Mouse (Mus musculus) C2C12 (cell line): ENCODE results near the gene Mon1a. TPM values are rescaled to one million over a fixed set of nuclear protein-coding genes. Genes with fewer than 3 reads are reported as not detected.
A peak's percentile ranks its signal among the peaks of the same experiment; 100 is the strongest.

Experiments
- H3K27me3 ChIP-seq: one replicate; pipeline ENCODE4 v1.6.1; 2011; ENCODE audit not compliant: control insufficient read depth, insufficient read depth, insufficient read length
- H3K36me3 ChIP-seq: one replicate; pipeline ENCODE4 v1.6.1; 2011; ENCODE audit not compliant: control insufficient read depth, insufficient read depth
- H3K4me3 ChIP-seq: one replicate; pipeline ENCODE4 v1.5.1; 2011; ENCODE audit warnings: mild to moderate bottlenecking, control low read depth; ENCODE audit not compliant: poor library complexity, insufficient read depth, severe bottlenecking
- H3K79me2 ChIP-seq: one replicate; pipeline ENCODE4 v1.6.1; 2011; ENCODE audit not compliant: control insufficient read depth, insufficient read depth
- H3K79me3 ChIP-seq: one replicate; pipeline ENCODE4 v1.6.1; 2011; ENCODE audit warnings: low read depth, control low read depth
- H3ac ChIP-seq: one replicate; pipeline ENCODE3; 2011; ENCODE audit warnings: low read depth; ENCODE audit not compliant: control insufficient read depth, insufficient read length
- CEBPB ChIP-seq: IDR thresholded peaks from one replicate; pipeline ENCODE4 v1.6.1; 2011; ENCODE audit warnings: low read depth, mild to moderate bottlenecking, control low read depth, moderate library complexity
- CTCF ChIP-seq: IDR thresholded peaks from one replicate; pipeline ENCODE4 v1.5.1; 2011; ENCODE audit not compliant: control insufficient read depth, insufficient read depth, insufficient read length
- FOSL1 ChIP-seq: IDR thresholded peaks from one replicate; pipeline ENCODE4 v1.8.0; 2011; ENCODE audit warnings: mild to moderate bottlenecking, low read length; ENCODE audit not compliant: poor library complexity, insufficient read depth, severe bottlenecking
- MAX ChIP-seq: IDR thresholded peaks from one replicate; pipeline ENCODE4 v1.6.1; 2011; ENCODE audit warnings: mild to moderate bottlenecking, control low read depth
- MYOD1 ChIP-seq: IDR thresholded peaks from one replicate; pipeline ENCODE4 v1.6.1; 2011; ENCODE audit warnings: low read depth; ENCODE audit not compliant: control insufficient read depth, insufficient read length
- MYOG ChIP-seq: IDR thresholded peaks from one replicate; pipeline ENCODE4 v1.6.1; 2011; ENCODE audit not compliant: control insufficient read depth, insufficient read length; ENCODE audit errors: extremely low read depth
- USF1 ChIP-seq: IDR thresholded peaks from one replicate; pipeline ENCODE4 v1.6.1; 2011; ENCODE audit warnings: low read depth, mild to moderate bottlenecking, control low read depth, moderate library complexity
- polyA plus RNA-seq: library from polyadenylated mRNA; unstranded; fragments of >200 nt; fragmentation: generic; extraction: Trizol; gene quantifications from one replicate; pipeline ENCODE4 v1.2.1, GENCODE M21; 2012; ENCODE audit warnings: missing spikeins

Mon1a gene
- polyA plus RNA-seq, 1 experiment: 7.7 TPM

DNA sequence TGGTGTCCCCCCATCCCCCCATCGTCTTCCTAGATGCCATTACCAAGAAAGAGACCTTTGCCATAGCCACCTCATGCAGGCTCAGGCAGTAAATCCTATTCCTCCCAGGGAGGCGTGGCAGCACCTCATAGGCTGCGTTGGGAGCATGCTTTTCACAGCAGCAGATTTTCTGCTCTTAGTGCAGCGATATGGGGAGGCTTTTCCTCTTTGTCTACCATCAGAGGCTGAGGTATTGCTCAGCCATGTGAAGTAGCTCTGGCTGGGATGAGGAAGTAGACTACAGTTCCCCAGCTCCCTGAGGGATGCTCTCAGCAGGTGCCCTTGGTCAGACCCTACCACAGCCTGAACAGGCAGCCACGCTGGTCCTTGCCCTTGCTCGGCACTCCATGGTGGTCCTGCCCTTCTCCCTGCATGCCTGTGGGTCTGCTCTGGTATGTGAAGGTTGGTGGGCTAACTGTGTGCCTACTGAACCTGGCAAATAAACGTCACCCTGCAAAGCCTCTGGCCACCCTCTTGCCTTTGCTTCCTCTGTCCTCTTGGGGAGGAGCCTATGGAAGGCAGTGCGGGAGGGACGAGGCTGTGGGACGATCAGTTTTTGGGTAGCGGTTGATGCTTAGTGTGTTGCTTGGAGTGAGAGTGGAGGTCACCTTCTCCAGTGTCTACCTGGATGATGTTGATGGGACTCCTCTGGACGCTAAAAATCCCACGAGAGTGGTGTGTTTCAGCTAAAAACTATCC, 61.4 kb downstream of the Mon1a start:
- Histone ChIP-seq H3K36me3 (no peaks in the 10 kb centered on the region), H3K27me3 (no peaks in the 10 kb centered on the region), H3K79me3 (peaks cover 22% of the 10 kb centered on the region), H3K79me2 (peaks cover 36% of the 10 kb centered on the region), H3ac (no peak overlapping the region), H3K4me3 (no peak overlapping the region)
- TF ChIP-seq USF1: no peak
- no peak for TF ChIP-seq CEBPB
- no peak for TF ChIP-seq MAX
- TF ChIP-seq CTCF: no peak
- TF ChIP-seq FOSL1: no peak
- TF ChIP-seq MYOD1: no peak
- no peak for TF ChIP-seq MYOG

DNA sequence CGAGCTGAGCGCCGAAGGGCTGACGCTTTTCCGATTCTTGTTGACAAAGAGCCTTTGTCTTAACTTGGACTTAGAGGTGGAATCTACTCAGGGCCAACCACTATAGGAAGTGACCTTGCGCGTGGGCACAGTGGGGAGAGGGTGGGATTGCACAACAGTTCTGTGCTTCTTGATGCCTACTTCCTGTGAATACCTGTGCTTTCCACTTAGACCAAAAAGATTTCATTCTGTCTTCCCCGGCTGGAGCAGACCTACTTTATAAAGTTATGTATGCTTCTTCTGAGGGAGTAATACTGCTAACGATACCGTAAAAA, 61.9 kb downstream of the Mon1a start, which contains the start of gene Traip:
Traip (plus strand) TSS at position 215 of the 314 bp plus-strand sequence.
- peaks cover 26% of the 10 kb centered on the region for H3K79me3 ChIP-seq
- H3ac ChIP-seq: peak within 1 kb of the TSS; percentile 80
- no peaks in the 10 kb centered on the region for H3K36me3 ChIP-seq
- peak within 1 kb of the TSS; percentile 78 for H3K4me3 ChIP-seq
- H3K27me3 ChIP-seq: no peaks in the 10 kb centered on the region
- peaks cover 41% of the 10 kb centered on the region for H3K79me2 ChIP-seq
- TF ChIP-seq CEBPB (no peak), MYOD1 (no peak), MYOG (no peak), CTCF (no peak), FOSL1 (no peak), USF1 (no peak), MAX (no peak)

DNA sequence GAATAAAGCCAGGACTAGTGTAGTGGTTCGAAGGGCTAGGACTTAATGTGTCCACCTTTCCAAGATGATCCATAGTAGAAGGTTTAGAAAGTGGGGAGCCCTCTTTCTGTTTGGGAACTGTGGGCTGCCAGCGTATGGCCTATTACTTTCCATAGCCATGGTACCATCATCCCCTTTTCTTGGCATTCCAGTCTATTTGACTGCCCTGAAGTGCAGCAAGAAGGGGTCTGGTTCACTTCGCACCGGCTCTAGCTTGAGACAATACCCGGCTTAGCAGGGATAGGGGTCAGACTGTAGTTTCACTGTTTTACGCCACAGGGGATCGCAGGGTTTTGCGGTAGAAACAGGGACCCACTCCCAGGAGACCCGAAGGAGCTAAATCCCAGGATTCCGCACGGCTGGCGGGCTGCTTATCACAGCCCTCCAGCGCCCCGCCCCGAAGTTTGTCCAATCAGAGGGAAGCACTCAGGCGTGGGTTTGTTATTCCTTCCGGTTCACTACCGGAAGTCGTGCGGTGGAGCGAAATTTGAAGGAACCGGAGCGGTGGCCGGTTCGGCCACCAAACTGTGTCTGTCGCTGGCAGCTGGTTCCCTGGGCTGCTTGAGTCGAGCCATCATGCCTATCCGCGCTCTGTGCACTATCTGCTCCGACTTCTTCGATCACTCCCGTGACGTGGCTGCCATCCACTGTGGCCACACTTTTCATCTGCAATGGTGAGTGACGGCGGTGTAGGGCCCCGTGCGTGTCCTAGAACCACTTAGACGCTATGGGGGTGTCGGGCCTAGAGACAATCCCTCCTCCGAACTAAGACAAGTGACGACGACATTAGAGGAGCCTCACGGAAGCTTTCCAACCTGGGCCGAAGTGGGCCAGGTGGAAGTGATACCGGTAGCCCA, 62.8 kb downstream of the Mon1a start:
- no peaks in the 10 kb centered on the region for H3K36me3 ChIP-seq
- TF ChIP-seq FOSL1: no peak
- peak; percentile 82 for TF ChIP-seq MAX
- no peak for TF ChIP-seq CTCF
- H3K27me3 ChIP-seq: no peaks in the 10 kb centered on the region
- H3K79me3 ChIP-seq: peaks cover 29% of the 10 kb centered on the region
- H3ac ChIP-seq: peak overlapping the region; percentile 80
- peak overlapping the region; percentile 78 for H3K4me3 ChIP-seq
- H3K79me2 ChIP-seq: peaks cover 49% of the 10 kb centered on the region

Other genes starting within 250 kb of the Mon1a start
- gene Slc38a3, start 218.6 kb upstream of the Mon1a start, polyA plus RNA-seq: 0.01 TPM
- gene Gnat1, start 208.4 kb upstream of the Mon1a start, polyA plus RNA-seq: 0.01 TPM
- 0.36 TPM for gene Sema3f, start 177.7 kb upstream of the Mon1a start, polyA plus RNA-seq
- 29.8 TPM for gene Rbm5, start 117.2 kb upstream of the Mon1a start, polyA plus RNA-seq
- 12.9 TPM for gene Rbm6, start 14.9 kb upstream of the Mon1a start, polyA plus RNA-seq
- 0.02 TPM for gene Mst1r, start 18.7 kb downstream of the Mon1a start, polyA plus RNA-seq
- gene Actl11, start 40.3 kb downstream of the Mon1a start, polyA plus RNA-seq: not detected
- gene Camkv, start 47.5 kb downstream of the Mon1a start, polyA plus RNA-seq: 0.07 TPM
- gene Traip, start 62.0 kb downstream of the Mon1a start, polyA plus RNA-seq: 18.5 TPM
- gene Uba7, start 87.4 kb downstream of the Mon1a start, polyA plus RNA-seq: 0.51 TPM
- not detected for gene Gm20661, start 94.9 kb downstream of the Mon1a start, polyA plus RNA-seq
- gene Inka1, start 97.7 kb downstream of the Mon1a start, polyA plus RNA-seq: 1.8 TPM
- not detected for gene Cdhr4, start 104.3 kb downstream of the Mon1a start, polyA plus RNA-seq
- 0.20 TPM for gene Gm20662, start 108.2 kb downstream of the Mon1a start, polyA plus RNA-seq
- gene Ip6k1, start 114.3 kb downstream of the Mon1a start, polyA plus RNA-seq: 30.8 TPM
- gene Gmppb, start 161.1 kb downstream of the Mon1a start, polyA plus RNA-seq: 23.5 TPM
- gene Amigo3, start 165.0 kb downstream of the Mon1a start, polyA plus RNA-seq: 1.9 TPM
- 0.09 TPM for gene Mst1, start 192.3 kb downstream of the Mon1a start, polyA plus RNA-seq
- gene Rnf123, start 195.2 kb downstream of the Mon1a start, polyA plus RNA-seq: 15.4 TPM
- 49.1 TPM for gene Apeh, start 206.5 kb downstream of the Mon1a start, polyA plus RNA-seq